In genomic region chr6:88229221-88229620, GRCm38 (mm10) we compare ENCODE assay signal across 23 mouse cellular contexts. TPM values are rescaled to one million over a fixed set of nuclear protein-coding genes. Genes with fewer than 3 reads are reported as not detected.
"Had no signal": no experiment of that assay in that cellular context is flagged by ENCODE, and none has a peak within 500 bp of the region (broad histone marks: within the 10 kb centered on the region; RNA-seq: fewer than 3 reads in every experiment).

No protein-coding gene starts in this region.

- H3K4me2 ChIP-seq: limb, embryonic 12.5 days; liver, embryonic 13.5 days; lung, embryonic 15.5 days; neural tube, embryonic 12.5 days; stomach, embryonic 15.5 days had no signal

- H3K27ac ChIP-seq: limb, embryonic 12.5 days; liver, embryonic 13.5 days; lung, embryonic 15.5 days; macrophage; neural tube, embryonic 12.5 days; stomach, embryonic 15.5 days had no signal

- H3K9ac ChIP-seq: limb, embryonic 12.5 days; liver, embryonic 13.5 days; liver, postnatal 0 days; lung, embryonic 15.5 days; neural tube, embryonic 12.5 days; stomach, embryonic 15.5 days had no signal

- H3K36me3 ChIP-seq: limb, embryonic 12.5 days; liver, embryonic 13.5 days; lung, embryonic 15.5 days; neural tube, embryonic 12.5 days; stomach, embryonic 15.5 days had no signal

- ATAC-seq: inflammation-experienced regulatory T-cells, adult 6 months; intestine, postnatal 0 days; liver, postnatal 0 days had no signal

- H3K9me3 ChIP-seq: limb, embryonic 12.5 days; liver, embryonic 13.5 days; lung, embryonic 15.5 days; neural tube, embryonic 12.5 days; stomach, embryonic 15.5 days had no signal

- H3K4me3 ChIP-seq: limb, embryonic 12.5 days; liver, embryonic 13.5 days; lung, embryonic 15.5 days; neural tube, embryonic 12.5 days; stomach, embryonic 15.5 days had no signal

- DNase-seq: kidney, postnatal 14 days; layer of hippocampus, postnatal 36 days; liver; liver, embryonic 13.5 days; liver, postnatal 0 days; lung, postnatal 14 days; midbrain, embryonic 14.5 days; retina, postnatal 1 day; right cerebral cortex, postnatal 14 days; thymus, adult 2 months; thymus, postnatal 25 days had no signal

RNA-seq across cellular contexts. Expression of gene Dnajb8, which starts 7.2 kb away (rescaled TPM):
- total RNA-seq: layer of hippocampus, postnatal 36 days; left cerebral cortex, adult 8-10 months; left cerebral cortex, postnatal 25 days; neutrophil, adult 5-6 weeks had no signal
- polyA plus RNA-seq: inflammation-experienced regulatory T-cells, adult 6 months; intestine, postnatal 0 days; limb, embryonic 12.5 days; liver, embryonic 13.5 days; liver, postnatal 0 days; lung, embryonic 15.5 days; macrophage; midbrain, embryonic 14.5 days; neural tube, embryonic 12.5 days; spleen, adult 2 months; stomach, embryonic 15.5 days; thymus, adult 2 months; urinary bladder, adult 2 months had no signal

RNA-seq across cellular contexts. Expression of gene Gata2, which starts 35.5 kb away (rescaled TPM):
- polyA plus RNA-seq: inflammation-experienced regulatory T-cells, adult 6 months had no signal
